Mouse (Mus musculus) stomach, postnatal 0 days (tissue): ENCODE results near the gene Adgrf1. TPM values are rescaled to one million over a fixed set of nuclear protein-coding genes. Genes with fewer than 3 reads are reported as not detected.

Experiments
- ATAC-seq: fragments of 200-750 bp; cut with Nextera tagmentation; 2 replicates; pipeline ENCODE4 v1.8.0; 2017; ENCODE audit not compliant: low FRiP score, low TSS enrichment
- DNase-seq: peaks from one replicate; pipeline ENCODE4 v3.0.0-alpha.2; 2016; ENCODE audit warnings: low spot score
- H3K27ac ChIP-seq: fragments of 300-500 bp; sonication (generic); replicated peaks from 2 replicates; pipeline ENCODE4 v1.5.1; 2014; ENCODE audit warnings: mild to moderate bottlenecking, control low read depth
- H3K27me3 ChIP-seq: fragments of 300-500 bp; sonication (generic); 2 replicates; pipeline ENCODE4 v1.6.1; 2014; ENCODE audit warnings: low read length; ENCODE audit not compliant: control insufficient read depth, insufficient read depth
- H3K36me3 ChIP-seq: fragments of 300-500 bp; sonication (generic); 2 replicates; pipeline ENCODE4 v1.6.1; 2014; ENCODE audit warnings: low read length, mixed read lengths; ENCODE audit not compliant: control insufficient read depth, insufficient read depth
- H3K4me1 ChIP-seq: fragments of 300-500 bp; sonication (generic); replicated peaks from 2 replicates; pipeline ENCODE4 v1.6.1; 2014; ENCODE audit warnings: antibody characterized with exemption; ENCODE audit not compliant: control insufficient read depth, insufficient read depth
- H3K4me2 ChIP-seq: fragments of 300-500 bp; sonication (generic); replicated peaks from 2 replicates; pipeline ENCODE4 v1.6.1; 2014; ENCODE audit warnings: low read depth, mild to moderate bottlenecking, control low read depth, moderate library complexity
- H3K4me3 ChIP-seq: fragments of 300-500 bp; sonication (generic); 2 replicates; pipeline ENCODE4 v1.5.1; 2014; ENCODE audit warnings: low read depth, low read length, control low read depth
- H3K9ac ChIP-seq: fragments of 300-500 bp; sonication (generic); 2 replicates; pipeline ENCODE4 v1.6.1; 2014; ENCODE audit warnings: mild to moderate bottlenecking, low read length, control low read depth, mixed read lengths
- H3K9me3 ChIP-seq: fragments of 300-500 bp; sonication (generic); 2 replicates; pipeline ENCODE4 v1.6.1; 2016; ENCODE audit warnings: low read length; ENCODE audit not compliant: control insufficient read depth
- CTCF ChIP-seq: IDR thresholded peaks from 2 replicates; pipeline ENCODE4 v1.5.1; 2016; ENCODE audit warnings: antibody characterized with exemption, low read depth, mild to moderate bottlenecking, moderate library complexity
- EP300 ChIP-seq: optimal IDR thresholded peaks from 2 replicates; pipeline ENCODE3; 2016; ENCODE audit warnings: antibody characterized with exemption
- WGBS: fragments of 180-500 bp; shearing (Covaris S2); extraction: QIAGEN DNeasy Blood & Tissue Kit; methylation state at CpG from one replicate; pipeline ENCODE4 v1.1.7; 2014; 5-methylcytosine and 5-hydroxymethylcytosine counted together
- polyA plus RNA-seq: library from polyadenylated mRNA; unstranded; fragments of >200 nt; fragmentation: Nextera tagmentation; extraction: Ambion mirVana; gene quantifications from 2 replicates; pipeline ENCODE4 v1.2.1, GENCODE M21; 2015

Adgrf1 gene
- polyA plus RNA-seq, 1 experiment from 2014 or later: 0.17 TPM

GRCm38 (mm10) chr17:43264739-43265138 is 5.4 kb upstream of the Adgrf1 start:
- Histone ChIP-seq H3K4me3 (no peak overlapping the region), H3K4me1 (no peaks in the 10 kb centered on the region), H3K27ac (no peak overlapping the region), H3K4me2 (no peak overlapping the region), H3K9me3 (no peaks in the 10 kb centered on the region), H3K36me3 (no peaks in the 10 kb centered on the region), H3K9ac (no peak overlapping the region), H3K27me3 (no peaks in the 10 kb centered on the region)
- ATAC-seq: no peak; the same call in 1 of the 2 replicates
- no peak for DNase-seq
- WGBS: 78% methylated on average over 7 of the region's 7 CpGs
- TF ChIP-seq CTCF (no peak), EP300 (no peak)

GRCm38 (mm10) chr17:43265178-43265837 is 4.8 kb upstream of the Adgrf1 start:
- Histone ChIP-seq H3K4me2 (peak overlapping the region; percentile 41), H3K36me3 (no peaks in the 10 kb centered on the region), H3K27ac (no peak overlapping the region), H3K27me3 (no peaks in the 10 kb centered on the region), H3K9me3 (no peaks in the 10 kb centered on the region), H3K4me3 (no peak overlapping the region), H3K4me1 (no peaks in the 10 kb centered on the region), H3K9ac (no peak overlapping the region)
- DNase-seq (peak; percentile 82), ATAC-seq (peak; percentile 79)
- 18% methylated on average over 26 of the region's 26 CpGs for WGBS
- TF ChIP-seq EP300: no peak
- peak; percentile 99 for TF ChIP-seq CTCF

- no peaks in the 10 kb centered on the region for H3K36me3 ChIP-seq
- no peak overlapping the region for H3K4me2 ChIP-seq
- H3K27me3 ChIP-seq: no peaks in the 10 kb centered on the region
- DNase-seq (no peak), ATAC-seq (no peak)
- H3K9ac ChIP-seq: no peak overlapping the region
- no peak overlapping the region for H3K27ac ChIP-seq
- TF ChIP-seq CTCF (no peak), EP300 (no peak)
- H3K4me1 ChIP-seq: no peaks in the 10 kb centered on the region
- no peaks in the 10 kb centered on the region for H3K9me3 ChIP-seq
- no peak overlapping the region for H3K4me3 ChIP-seq
- 88% methylated on average over 6 of the region's 6 CpGs for WGBS
Measured at GRCm38 (mm10) chr17:43265944-43266343, 4.2 kb upstream of the Adgrf1 start.

GRCm38 (mm10) chr17:43266636-43267035 is 3.5 kb upstream of the Adgrf1 start:
- no peak for TF ChIP-seq EP300
- peak; percentile 24 for TF ChIP-seq CTCF

GRCm38 (mm10) chr17:43267046-43267749 is 2.9 kb upstream of the Adgrf1 start:
- H3K9ac ChIP-seq: no peak overlapping the region
- no peak for ATAC-seq
- WGBS: 87% methylated on average over 9 of the region's 9 CpGs

More at GRCm38 (mm10) chr17:43266636-43267035, 3.5 kb upstream of the Adgrf1 start:
- Histone ChIP-seq H3K9me3 (no peaks in the 10 kb centered on the region), H3K36me3 (no peaks in the 10 kb centered on the region), H3K27ac (no peak overlapping the region), H3K9ac (no peak overlapping the region), H3K4me3 (no peak overlapping the region), H3K4me1 (no peaks in the 10 kb centered on the region), H3K4me2 (no peak overlapping the region), H3K27me3 (no peaks in the 10 kb centered on the region)
- 91% methylated on average over 2 of the region's 2 CpGs for WGBS
- ATAC-seq (no peak), DNase-seq (no peak)

GRCm38 (mm10) chr17:43276220-43276619 is 6.1 kb downstream of the Adgrf1 start:
- ATAC-seq (no peak), DNase-seq (no peak)
- H3K9me3 ChIP-seq: no peaks in the 10 kb centered on the region
- H3K4me1 ChIP-seq: no peaks in the 10 kb centered on the region
- H3K4me3 ChIP-seq: no peak overlapping the region
- no peak overlapping the region for H3K4me2 ChIP-seq
- TF ChIP-seq CTCF (no peak), EP300 (no peak)
- H3K27ac ChIP-seq: no peak overlapping the region
- H3K9ac ChIP-seq: no peak overlapping the region
- 77% methylated on average over 6 of the region's 6 CpGs for WGBS
- H3K36me3 ChIP-seq: no peaks in the 10 kb centered on the region
- no peaks in the 10 kb centered on the region for H3K27me3 ChIP-seq

More at GRCm38 (mm10) chr17:43267046-43267749, 2.9 kb upstream of the Adgrf1 start:
- H3K4me3 ChIP-seq: no peak overlapping the region
- H3K36me3 ChIP-seq: no peaks in the 10 kb centered on the region
- no peak overlapping the region for H3K4me2 ChIP-seq
- H3K27ac ChIP-seq: no peak overlapping the region
- H3K4me1 ChIP-seq: no peaks in the 10 kb centered on the region
- peak; percentile 18 for DNase-seq
- H3K27me3 ChIP-seq: no peaks in the 10 kb centered on the region
- TF ChIP-seq EP300 (no peak), CTCF (peak; percentile 47)
- H3K9me3 ChIP-seq: no peaks in the 10 kb centered on the region
